Mouse (Mus musculus) layer of hippocampus, postnatal 25 days (tissue): Measurements from ENCODE around the gene Siglec1. TPM values are rescaled to one million over a fixed set of nuclear protein-coding genes. Genes with fewer than 3 reads are reported as not detected.
"Not testable (repeated sequence)": the region's sequence is repeated elsewhere in the genome, so short reads cannot be mapped to it uniquely, and the experiment has no call there.

Experiments
- DNase-seq, 2 experiments: peaks; one replicate each; pipeline ENCODE4 v3.0.0; 2022; ENCODE audit warnings: mixed read lengths in 2 of 2, low spot score in 1 of 2; ENCODE audit errors: extremely low spot score in 1 of 2
- total RNA-seq, 2 experiments: library from RNA; stranded (reverse); gene quantifications; 2 replicates each; pipeline ENCODE4 v1.2.3; 2021

The Siglec1 gene
- total RNA-seq, 2 experiments from 2014 or later = 0.22 to 0.31 TPM

- no peak for DNase-seq
Observed at GRCm38 (mm10) chr2:131054646-131055264, 31.8 kb downstream of the Siglec1 start.

- DNase-seq = no peak
Observed at GRCm38 (mm10) chr2:131053851-131054645, 32.5 kb downstream of the Siglec1 start.

DNA sequence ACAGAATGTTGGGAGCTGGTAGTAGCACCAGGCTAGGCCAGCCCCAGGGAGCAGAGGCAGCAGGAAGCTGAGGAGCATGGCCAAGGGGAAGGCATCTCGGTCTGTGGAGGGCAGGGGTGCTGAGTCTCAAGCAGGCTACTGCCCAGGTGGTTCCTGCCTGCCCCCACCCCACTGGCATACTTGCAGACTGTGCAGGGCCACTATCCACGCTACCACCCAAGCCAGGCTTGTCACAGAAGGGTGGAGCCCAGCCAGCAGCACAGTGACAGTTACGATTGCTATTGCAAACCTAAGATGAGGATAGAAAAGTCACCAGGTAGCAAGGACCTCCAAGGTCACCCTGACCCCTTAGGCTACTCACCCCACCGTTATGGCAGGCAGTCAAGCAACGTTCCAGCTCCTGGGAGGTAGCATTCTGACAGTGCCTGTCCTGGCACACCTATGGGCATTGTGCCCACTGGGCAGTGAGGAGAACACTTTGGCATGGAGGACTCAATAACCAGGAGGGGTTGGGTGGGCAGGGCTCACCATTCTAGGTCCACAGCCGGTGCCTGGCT, 33.6 kb downstream of the Siglec1 start:
- DNase-seq = no peak

GRCm38 (mm10) chr2:131052043-131052442, 34.5 kb downstream of the Siglec1 start:
- no peak for DNase-seq

GRCm38 (mm10) chr2:131046025-131046424, 40.5 kb downstream of the Siglec1 start:
- no peak for DNase-seq

DNA sequence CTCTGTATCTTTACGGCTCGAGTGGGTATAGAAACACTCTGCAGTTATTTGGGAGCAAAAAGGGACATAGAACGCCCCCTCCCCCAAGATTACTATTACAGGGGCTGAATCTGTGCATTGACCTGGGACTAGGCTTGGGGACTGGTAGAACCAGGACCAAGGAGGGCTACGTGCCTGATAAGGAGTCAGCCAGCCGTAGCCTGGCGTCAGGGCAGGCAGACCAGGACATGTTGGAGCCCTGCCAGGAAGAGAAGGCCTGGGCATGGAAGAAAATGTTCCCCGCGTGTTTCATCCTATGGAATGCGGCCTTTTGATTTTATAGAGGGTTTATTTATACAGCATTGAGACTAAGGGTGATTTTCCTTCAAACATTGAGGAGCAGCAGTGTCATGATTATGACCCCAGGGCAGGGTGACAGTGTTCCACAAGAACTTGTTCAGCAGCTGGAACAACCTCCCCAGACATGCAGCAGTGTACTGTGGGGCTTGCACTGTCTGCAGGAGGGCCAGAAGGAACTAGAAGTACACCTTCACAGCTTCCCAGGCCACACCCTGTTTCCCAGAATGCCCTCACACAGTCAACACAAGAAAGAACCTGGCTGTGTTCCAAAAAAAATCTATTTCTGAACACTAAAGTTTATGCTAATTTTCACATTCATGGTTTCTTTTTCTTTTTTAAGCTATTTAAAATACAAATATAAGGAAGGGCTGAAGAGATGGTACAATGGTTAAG, 41.4 kb downstream of the Siglec1 start:
- DNase-seq = no peak

DNA sequence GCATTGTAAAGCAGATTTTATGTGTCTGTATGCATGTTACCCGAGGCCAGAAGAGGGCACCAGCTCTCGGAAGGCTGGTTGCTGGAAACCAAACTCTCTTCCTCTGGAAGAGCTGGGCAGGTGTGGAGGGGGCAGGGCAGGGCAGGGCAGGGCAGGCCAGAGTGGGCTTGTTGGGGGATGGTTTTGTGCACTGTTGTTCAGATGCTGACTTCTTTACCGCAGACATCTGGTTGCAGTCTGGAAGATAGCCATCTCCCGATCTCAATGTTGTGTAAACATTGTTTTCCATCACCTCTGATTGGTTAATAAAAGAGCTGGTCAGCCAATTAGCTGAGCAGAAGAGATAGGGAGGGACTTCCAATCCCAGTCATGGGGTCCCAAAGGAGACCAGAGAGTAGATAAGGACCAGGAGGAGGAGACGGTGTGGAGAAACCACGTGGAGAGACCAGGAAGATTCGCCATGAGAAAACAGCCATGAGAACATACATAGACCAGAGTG, 42.2 kb downstream of the Siglec1 start:
- DNase-seq = no peak

DNA sequence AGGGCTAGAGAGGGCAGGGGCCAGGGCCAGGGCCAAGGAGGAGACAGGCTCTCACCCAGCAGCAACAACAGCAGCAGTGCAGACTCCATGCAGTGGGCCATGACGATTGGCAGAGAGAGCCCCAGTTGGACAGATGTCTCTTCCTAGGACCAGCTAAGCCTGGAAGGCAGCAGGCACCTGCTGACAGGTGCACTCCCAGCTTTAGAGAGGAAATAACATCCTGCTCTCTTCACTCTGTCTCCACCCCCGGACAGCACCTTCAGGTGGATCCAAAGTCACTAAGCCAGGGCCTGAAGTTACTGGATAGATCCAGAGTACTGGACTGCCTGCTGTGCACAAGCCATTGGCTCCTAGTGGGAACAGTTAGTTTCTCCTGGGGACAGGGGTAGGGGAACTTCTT, 43.6 kb downstream of the Siglec1 start, which contains the start of gene Gfra4:
Gene Gfra4 (minus strand): TSS at position 101 of the 400 bp plus-strand sequence.
- DNase-seq = no peak

- DNase-seq = peak; percentile 59 to 75
Observed at GRCm38 (mm10) chr2:131040854-131041825, 45.4 kb downstream of the Siglec1 start.

- no peak for DNase-seq
Observed at GRCm38 (mm10) chr2:131038675-131039074, 47.9 kb downstream of the Siglec1 start.

GRCm38 (mm10) chr2:131038197-131038596, 48.4 kb downstream of the Siglec1 start:
- no peak for DNase-seq

DNA sequence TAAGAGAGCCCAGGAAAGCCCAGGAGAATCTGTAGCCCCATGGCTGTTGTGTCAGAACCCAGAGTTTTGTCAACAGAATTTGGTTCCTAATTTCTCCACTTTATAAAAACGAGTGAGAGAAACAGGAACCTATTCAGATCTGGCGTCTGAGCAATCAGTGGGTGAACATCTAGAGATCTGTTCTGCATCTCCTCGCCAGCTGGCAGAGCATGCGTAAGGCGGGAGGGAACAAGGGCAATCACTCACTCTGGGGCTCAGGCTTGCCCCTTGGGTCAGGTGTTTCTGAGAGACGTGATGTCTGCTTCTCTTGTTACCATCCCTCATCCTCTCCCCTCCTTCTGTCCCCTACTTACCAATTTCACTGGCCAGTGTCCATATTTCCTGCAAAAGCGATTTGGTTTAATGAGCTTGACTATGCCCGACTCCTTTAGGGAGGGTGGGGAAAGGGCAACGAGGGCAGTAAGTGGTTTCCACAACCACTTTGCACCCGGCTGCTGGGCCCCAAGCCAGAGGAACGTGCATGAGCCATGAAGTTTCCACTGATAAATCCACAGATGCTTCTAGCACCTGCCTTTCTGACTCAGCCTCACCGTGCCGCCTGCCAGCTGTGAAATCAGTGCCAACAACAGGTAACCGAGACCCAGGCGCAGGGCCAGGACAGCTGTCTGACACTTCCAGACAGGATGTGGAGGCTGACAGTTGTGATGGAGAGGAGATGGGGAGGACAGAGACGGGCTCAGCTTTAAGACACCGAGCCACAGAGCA, 49.2 kb downstream of the Siglec1 start:
- DNase-seq = peak; percentile 33 to 34

GRCm38 (mm10) chr2:131036757-131037156, 49.8 kb downstream of the Siglec1 start:
- no peak for DNase-seq

DNA sequence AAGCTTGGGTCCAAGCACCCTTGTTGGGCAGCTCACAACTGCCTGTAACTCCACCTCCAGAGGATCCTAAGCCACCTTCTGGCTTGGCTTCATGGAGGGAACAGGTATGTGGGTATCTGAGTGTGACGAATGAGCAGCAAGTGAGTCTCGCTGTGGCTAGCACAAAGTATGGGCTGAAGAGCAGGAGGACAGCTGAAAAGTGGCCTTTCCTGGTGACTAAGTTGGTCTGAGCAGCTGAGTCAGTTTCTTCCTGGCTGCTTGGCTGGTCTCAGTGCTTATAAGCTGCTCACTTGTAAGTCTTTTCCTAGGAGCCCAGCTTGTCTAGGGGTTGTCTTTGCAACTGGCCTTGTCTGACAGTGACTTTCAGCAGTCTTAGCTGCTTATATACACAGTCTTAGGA, 50.2 kb downstream of the Siglec1 start:
- DNase-seq = no peak

- DNase-seq = not testable (repeated sequence)
Observed at GRCm38 (mm10) chr2:131031406-131031805, 55.2 kb downstream of the Siglec1 start.

GRCm38 (mm10) chr2:131030998-131031397, 55.6 kb downstream of the Siglec1 start:
- DNase-seq = no peak

DNA sequence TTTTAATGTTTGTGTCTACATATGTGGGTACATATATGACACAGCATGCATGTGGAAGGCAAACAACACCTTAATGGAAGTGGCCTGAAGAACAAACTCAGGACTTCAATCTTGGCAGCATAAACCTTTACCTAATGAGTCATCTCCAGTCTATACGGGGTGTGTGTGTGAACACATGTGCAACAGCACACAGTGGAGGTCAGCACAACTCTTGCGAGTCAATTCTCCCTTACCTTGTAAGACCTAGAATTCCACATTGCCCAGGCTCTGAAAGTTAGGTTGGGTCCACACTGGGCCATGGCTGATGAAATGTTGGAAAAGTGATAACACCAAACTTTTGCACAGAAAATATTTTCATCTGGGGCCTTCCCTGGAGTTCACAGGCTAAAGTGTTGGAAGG, 56.0 kb downstream of the Siglec1 start:
- DNase-seq = no peak

- no peak for DNase-seq
Observed at GRCm38 (mm10) chr2:131029065-131029935, 57.3 kb downstream of the Siglec1 start.
